Mouse (Mus musculus) CH12.LX (cell line): ENCODE measurements around the gene Il1r1. TPM values are rescaled to one million over a fixed set of nuclear protein-coding genes. Genes with fewer than 3 reads are reported as not detected.

ENCODE experiments used
- DNase-seq: peaks from one replicate; pipeline ENCODE4 v3.0.0-alpha.2; 2013; ENCODE audit errors: extremely low read depth
- H3K27ac ChIP-seq: 2 replicates; pipeline ENCODE4 v1.5.1; 2012; ENCODE audit warnings: low read depth, mild to moderate bottlenecking, control low read depth, moderate library complexity; ENCODE audit not compliant: insufficient read depth
- H3K27me3 ChIP-seq: replicated peaks from 2 replicates; pipeline ENCODE3; 2012; ENCODE audit warnings: inconsistent platforms
- H3K36me3 ChIP-seq, 2 experiments: replicated peaks in 1 of 2; 2 replicates each; pipeline versions ENCODE3 to v1.6.1; 2012; ENCODE audit warnings: inconsistent platforms in 1 of 2, low read length in 1 of 2, mild to moderate bottlenecking in 1 of 2, mixed read lengths in 1 of 2, moderate library complexity in 1 of 2; ENCODE audit not compliant: control insufficient read depth in 1 of 2, insufficient read depth in 1 of 2
- H3K4me1 ChIP-seq, 2 experiments: 2 replicates each; pipeline ENCODE4 v1.6.1; 2012; ENCODE audit warnings: inconsistent platforms in 1 of 2, moderate library complexity in 1 of 2; ENCODE audit not compliant: insufficient read depth in 2 of 2, control insufficient read depth in 1 of 2
- H3K4me2 ChIP-seq: 2 replicates; pipeline ENCODE4 v1.6.1; 2012; ENCODE audit warnings: low read depth, mild to moderate bottlenecking, control low read depth; ENCODE audit not compliant: poor library complexity, insufficient read depth, severe bottlenecking
- H3K4me3 ChIP-seq, 3 experiments: fragments of 150-350 bp in 1 of 3; sonication (generic) in 1 of 3; replicated peaks in 1 of 3; 2 replicates each; pipeline versions ENCODE3 to v1.5.1; 2011 to 2012; ENCODE audit warnings: low read depth in 2 of 3, low read length in 2 of 3, mild to moderate bottlenecking in 2 of 3, moderate library complexity in 2 of 3, control low read depth in 1 of 3, improper control_type of control experiment in 1 of 3, inconsistent platforms in 1 of 3, mixed read lengths in 1 of 3; ENCODE audit not compliant: poor library complexity in 1 of 3
- H3K79me2 ChIP-seq: replicated peaks from 2 replicates; pipeline ENCODE4 v1.6.1; 2012; ENCODE audit warnings: mild to moderate bottlenecking, moderate library complexity; ENCODE audit not compliant: control insufficient read depth, poor library complexity, insufficient read depth, severe bottlenecking; ENCODE audit errors: extremely low read depth
- H3K9ac ChIP-seq: 2 replicates; pipeline ENCODE4 v1.6.1; 2012; ENCODE audit warnings: low read depth, mild to moderate bottlenecking, control low read depth, moderate library complexity; ENCODE audit not compliant: insufficient read depth
- H3K9me3 ChIP-seq: replicated peaks from 2 replicates; pipeline ENCODE3; 2012; ENCODE audit warnings: low read length, inconsistent platforms, mixed read lengths
- BHLHE40 ChIP-seq: IDR thresholded peaks from 2 replicates; pipeline ENCODE4 v1.6.1; 2011; ENCODE audit warnings: mild to moderate bottlenecking, low read depth, low read length, improper control_type of control experiment
- CHD1 ChIP-seq: IDR thresholded peaks from 2 replicates; pipeline ENCODE4 v1.6.1; 2012; ENCODE audit warnings: low read depth, low read length, improper control_type of control experiment, inconsistent platforms
- E2F4 ChIP-seq: IDR thresholded peaks from 2 replicates; pipeline ENCODE4 v1.6.1; 2011; ENCODE audit warnings: low read depth, low read length, improper control_type of control experiment; ENCODE audit not compliant: insufficient replicate concordance
- ETS1 ChIP-seq: conservative IDR thresholded peaks from 2 replicates; pipeline ENCODE4 v1.6.1; 2012; ENCODE audit warnings: low read depth, mild to moderate bottlenecking, inconsistent platforms, low read length, improper control_type of control experiment, moderate library complexity
- GABPA ChIP-seq: IDR thresholded peaks from 2 replicates; pipeline ENCODE4 v1.6.1; 2012; ENCODE audit warnings: low read depth, low read length, improper control_type of control experiment, inconsistent platforms; ENCODE audit not compliant: insufficient replicate concordance
- JUND ChIP-seq: conservative IDR thresholded peaks from 2 replicates; pipeline ENCODE4 v1.6.1; 2011; ENCODE audit warnings: low read depth, low read length, improper control_type of control experiment
- MAFK ChIP-seq: IDR thresholded peaks from 2 replicates; pipeline ENCODE4 v1.6.1; 2011; ENCODE audit warnings: low read length, improper control_type of control experiment; ENCODE audit not compliant: insufficient replicate concordance
- MAX ChIP-seq: IDR thresholded peaks from 2 replicates; pipeline ENCODE4 v1.6.1; 2011; ENCODE audit warnings: low read length, improper control_type of control experiment
- MXI1 ChIP-seq: IDR thresholded peaks from 2 replicates; pipeline ENCODE4 v1.6.1; 2011; ENCODE audit warnings: mild to moderate bottlenecking, low read depth, low read length, improper control_type of control experiment
- MYC ChIP-seq: IDR thresholded peaks from 2 replicates; pipeline ENCODE4 v1.6.1; 2011; ENCODE audit warnings: low read depth, mild to moderate bottlenecking, improper control_type of control experiment, low read length
- NELFE ChIP-seq: IDR thresholded peaks from 2 replicates; pipeline ENCODE4 v1.6.1; 2011; ENCODE audit warnings: low read depth, low read length, improper control_type of control experiment
- NRF1 ChIP-seq: IDR thresholded peaks from 2 replicates; pipeline ENCODE4 v1.6.1; 2014; ENCODE audit warnings: low read depth, mild to moderate bottlenecking, inconsistent platforms, low read length, improper control_type of control experiment, moderate library complexity
- POLR2A ChIP-seq: IDR thresholded peaks from 2 replicates; pipeline ENCODE4 v1.6.1; 2011; ENCODE audit warnings: low read depth, mild to moderate bottlenecking, improper control_type of control experiment, low read length
- POLR2AphosphoS2 ChIP-seq: IDR thresholded peaks from 2 replicates; pipeline ENCODE4 v1.6.1; 2011; ENCODE audit warnings: low read depth, low read length, improper control_type of control experiment
- RAD21 ChIP-seq: IDR thresholded peaks from 2 replicates; pipeline ENCODE4 v1.6.1; 2011; ENCODE audit warnings: low read depth, mild to moderate bottlenecking, low read length, improper control_type of control experiment, moderate library complexity
- SMC3 ChIP-seq: IDR thresholded peaks from 2 replicates; pipeline ENCODE4 v1.6.1; 2011; ENCODE audit warnings: low read depth, low read length, improper control_type of control experiment
- TBP ChIP-seq: conservative IDR thresholded peaks from 2 replicates; pipeline ENCODE4 v1.6.1; 2011; ENCODE audit warnings: low read depth, low read length, improper control_type of control experiment
- TCF12 ChIP-seq: IDR thresholded peaks from 2 replicates; pipeline ENCODE4 v1.6.1; 2014; ENCODE audit warnings: low read depth, mild to moderate bottlenecking, inconsistent platforms, low read length, improper control_type of control experiment
- UBTF ChIP-seq: IDR thresholded peaks from 2 replicates; pipeline ENCODE4 v1.6.1; 2012; ENCODE audit warnings: low read depth, mild to moderate bottlenecking, inconsistent platforms, low read length, improper control_type of control experiment, moderate library complexity
- ZMIZ1 ChIP-seq: IDR thresholded peaks from 2 replicates; pipeline ENCODE4 v1.6.1; 2012; ENCODE audit warnings: low read depth, mild to moderate bottlenecking, inconsistent platforms, low read length, improper control_type of control experiment
- ZNF384 ChIP-seq: IDR thresholded peaks from 2 replicates; pipeline ENCODE4 v1.6.1; 2012; ENCODE audit warnings: low read depth, low read length, improper control_type of control experiment, inconsistent platforms
- dilution Hi-C: fragments of 300-500 bp; cut with MboI; formaldehyde crosslinking; loops from 2 replicates; pipeline ENCODE4 v1.14.3; 2020; ENCODE audit warnings: low sequenced_read_pairs; ENCODE audit not compliant: extremely low pct_unique_long_range_greater_than_20kb, extremely low pct_ligation_motif_present
- in situ Hi-C: fragments of 300-500 bp; cut with MboI; formaldehyde crosslinking; loops from 3 replicates; pipeline ENCODE4 v1.14.3; 2019; ENCODE audit warnings: low sequenced_read_pairs, low pct_ligation_motif_present, low pct_unique_long_range_greater_than_20kb, mixed read lengths
- polyA plus RNA-seq: library from polyadenylated mRNA; unstranded; fragments of >175 nt; gene quantifications from 2 replicates; pipeline ENCODE4 v1.2.1, GENCODE M21; 2012; ENCODE audit warnings: low read depth; ENCODE audit not compliant: insufficient read length
- total RNA-seq, 2 experiments: library from RNA; depleted of rRNA; stranded (reverse); fragments of 300-350 nt in 1 of 2; fragments of >200 nt in 1 of 2; gene quantifications; 2 replicates each; pipeline ENCODE4 v1.2.3; 2012 to 2014

Gene Il1r1
- total and polyA plus RNA-seq, 3 experiments = 0.04 TPM; not detected in 2

- Histone ChIP-seq H3K4me1 (no peaks in the 10 kb centered on the region), H3K27ac (no peak overlapping the region), H3K9ac (no peak overlapping the region), H3K9me3 (no peaks in the 10 kb centered on the region), H3K27me3 (no peaks in the 10 kb centered on the region), H3K4me3 (no peak overlapping the region), H3K4me2 (no peak overlapping the region), H3K36me3 (no peaks in the 10 kb centered on the region), H3K79me2 (no peaks in the 10 kb centered on the region)
- in situ Hi-C loops (no loop called here), dilution Hi-C loops (no loop called here)
- no peak for TF ChIP-seq JUND
- no peak for TF ChIP-seq SMC3
- no peak for TF ChIP-seq TBP
- no peak for TF ChIP-seq ZMIZ1
- no peak for TF ChIP-seq GABPA
- TF ChIP-seq MAFK = no peak
- no peak for TF ChIP-seq E2F4
- no peak for TF ChIP-seq POLR2AphosphoS2
- TF ChIP-seq ETS1 = no peak
- no peak for TF ChIP-seq MAX
- no peak for TF ChIP-seq NELFE
- TF ChIP-seq ZNF384 = no peak
- DNase-seq = no peak
Measured at GRCm38 (mm10) chr1:40325711-40326327, 100.9 kb downstream of the Il1r1 start.

GRCm38 (mm10) chr1:40327604-40328003 is 102.7 kb downstream of the Il1r1 start:
- no peak overlapping the region for H3K9ac ChIP-seq
- TF ChIP-seq POLR2AphosphoS2 (no peak), CHD1 (no peak), UBTF (no peak), TBP (no peak), MYC (no peak), E2F4 (no peak), MAFK (no peak), JUND (no peak), MXI1 (no peak), POLR2A (no peak), RAD21 (no peak), GABPA (no peak), TCF12 (no peak), NRF1 (no peak), ZNF384 (no peak), BHLHE40 (no peak)
- no peaks in the 10 kb centered on the region for H3K27me3 ChIP-seq
- H3K4me3 ChIP-seq = no peak overlapping the region
- in situ Hi-C loops = no loop called here
- no peak for DNase-seq
- no peak overlapping the region for H3K27ac ChIP-seq
- no peaks in the 10 kb centered on the region for H3K79me2 ChIP-seq
- H3K4me2 ChIP-seq = no peak overlapping the region
- H3K36me3 ChIP-seq = no peaks in the 10 kb centered on the region
- no peaks in the 10 kb centered on the region for H3K9me3 ChIP-seq
- H3K4me1 ChIP-seq = no peaks in the 10 kb centered on the region
- dilution Hi-C loops = no loop called here
